Mouse (Mus musculus) C2C12 (cell line): ENCODE data around the gene Smurf1. TPM values are rescaled to one million over a fixed set of nuclear protein-coding genes. Genes with fewer than 3 reads are reported as not detected.

Source experiments
- H3K27me3 ChIP-seq: one replicate; pipeline ENCODE4 v1.6.1; 2011; ENCODE audit not compliant: control insufficient read depth, insufficient read depth, insufficient read length
- H3K36me3 ChIP-seq: one replicate; pipeline ENCODE4 v1.6.1; 2011; ENCODE audit not compliant: control insufficient read depth, insufficient read depth
- H3K4me3 ChIP-seq: one replicate; pipeline ENCODE4 v1.5.1; 2011; ENCODE audit warnings: mild to moderate bottlenecking, control low read depth; ENCODE audit not compliant: poor library complexity, insufficient read depth, severe bottlenecking
- H3K79me2 ChIP-seq: one replicate; pipeline ENCODE4 v1.6.1; 2011; ENCODE audit not compliant: control insufficient read depth, insufficient read depth
- H3K79me3 ChIP-seq: one replicate; pipeline ENCODE4 v1.6.1; 2011; ENCODE audit warnings: low read depth, control low read depth
- H3ac ChIP-seq: one replicate; pipeline ENCODE3; 2011; ENCODE audit warnings: low read depth; ENCODE audit not compliant: control insufficient read depth, insufficient read length
- CEBPB ChIP-seq: IDR thresholded peaks from one replicate; pipeline ENCODE4 v1.6.1; 2011; ENCODE audit warnings: low read depth, mild to moderate bottlenecking, control low read depth, moderate library complexity
- CTCF ChIP-seq: IDR thresholded peaks from one replicate; pipeline ENCODE4 v1.5.1; 2011; ENCODE audit not compliant: control insufficient read depth, insufficient read depth, insufficient read length
- FOSL1 ChIP-seq: IDR thresholded peaks from one replicate; pipeline ENCODE4 v1.8.0; 2011; ENCODE audit warnings: mild to moderate bottlenecking, low read length; ENCODE audit not compliant: poor library complexity, insufficient read depth, severe bottlenecking
- MAX ChIP-seq: IDR thresholded peaks from one replicate; pipeline ENCODE4 v1.6.1; 2011; ENCODE audit warnings: mild to moderate bottlenecking, control low read depth
- MYOD1 ChIP-seq: IDR thresholded peaks from one replicate; pipeline ENCODE4 v1.6.1; 2011; ENCODE audit warnings: low read depth; ENCODE audit not compliant: control insufficient read depth, insufficient read length
- MYOG ChIP-seq: IDR thresholded peaks from one replicate; pipeline ENCODE4 v1.6.1; 2011; ENCODE audit not compliant: control insufficient read depth, insufficient read length; ENCODE audit errors: extremely low read depth
- USF1 ChIP-seq: IDR thresholded peaks from one replicate; pipeline ENCODE4 v1.6.1; 2011; ENCODE audit warnings: low read depth, mild to moderate bottlenecking, control low read depth, moderate library complexity
- polyA plus RNA-seq: library from polyadenylated mRNA; unstranded; fragments of >200 nt; fragmentation: generic; extraction: Trizol; gene quantifications from one replicate; pipeline ENCODE4 v1.2.1, GENCODE M21; 2012; ENCODE audit warnings: missing spikeins

Gene Smurf1
- polyA plus RNA-seq, 1 experiment: 39.1 TPM

- H3K27me3 ChIP-seq: no peaks in the 10 kb centered on the region
- H3K36me3 ChIP-seq: no peaks in the 10 kb centered on the region
- peaks cover 100% of the 10 kb centered on the region for H3K79me2 ChIP-seq
- no peak overlapping the region for H3ac ChIP-seq
- TF ChIP-seq CEBPB (no peak), MAX (no peak), CTCF (no peak), MYOD1 (no peak), FOSL1 (no peak), USF1 (no peak), MYOG (no peak)
- no peak overlapping the region for H3K4me3 ChIP-seq
- peaks cover 100% of the 10 kb centered on the region for H3K79me3 ChIP-seq
Observed at GRCm38 (mm10) chr5:144946032-144946431, 19.6 kb downstream of the Smurf1 start.

DNA sequence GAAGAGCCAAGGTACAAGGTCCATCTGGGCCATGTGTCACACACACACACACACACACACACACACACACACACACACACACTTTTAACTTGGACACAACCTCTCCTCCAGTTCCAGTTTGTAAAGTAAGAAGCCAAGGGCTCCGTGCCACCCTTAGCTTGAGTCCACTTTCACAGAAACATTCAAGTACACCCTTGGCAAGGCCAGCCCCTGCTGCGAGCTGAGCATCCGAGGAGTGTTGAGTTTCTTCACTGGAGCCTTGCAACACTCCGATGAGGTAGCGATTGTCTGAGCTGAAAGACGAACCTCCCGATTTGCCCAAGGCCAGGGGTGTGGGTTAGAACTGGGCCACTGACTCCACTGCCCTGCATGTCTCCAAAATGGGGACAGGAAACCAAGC lies 20.7 kb downstream of the Smurf1 start:
- no peak overlapping the region for H3ac ChIP-seq
- TF ChIP-seq MYOD1: no peak
- TF ChIP-seq MYOG: no peak
- TF ChIP-seq USF1: no peak
- no peak for TF ChIP-seq CTCF
- TF ChIP-seq FOSL1: no peak
- no peaks in the 10 kb centered on the region for H3K36me3 ChIP-seq
- H3K4me3 ChIP-seq: no peak overlapping the region
- peaks cover 100% of the 10 kb centered on the region for H3K79me2 ChIP-seq
- peaks cover 100% of the 10 kb centered on the region for H3K79me3 ChIP-seq
- no peaks in the 10 kb centered on the region for H3K27me3 ChIP-seq

DNA sequence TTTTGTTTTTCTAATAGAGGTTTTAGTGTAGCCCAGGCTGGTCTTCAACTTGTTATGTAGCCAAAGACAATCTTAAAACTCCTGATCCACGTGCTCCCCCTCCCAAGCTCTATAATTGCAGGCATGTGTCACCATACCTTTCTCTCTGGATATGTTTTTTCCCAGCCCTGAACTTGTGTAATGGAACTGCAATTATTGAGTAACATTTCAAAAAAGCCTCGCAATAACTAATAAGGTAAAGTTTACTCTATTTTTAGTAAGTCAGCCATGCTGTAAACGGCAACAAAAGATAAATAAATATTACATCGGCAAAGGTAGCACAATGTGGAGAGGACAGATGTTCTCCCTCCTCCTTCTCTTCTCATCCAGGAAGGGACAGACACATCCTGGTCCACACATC lies 21.3 kb downstream of the Smurf1 start:
- Histone ChIP-seq H3K79me3 (peaks cover 100% of the 10 kb centered on the region), H3K36me3 (no peaks in the 10 kb centered on the region), H3K27me3 (no peaks in the 10 kb centered on the region), H3K79me2 (peaks cover 100% of the 10 kb centered on the region), H3ac (no peak overlapping the region), H3K4me3 (no peak overlapping the region)
- TF ChIP-seq MAX: no peak
- TF ChIP-seq CTCF: no peak
- no peak for TF ChIP-seq CEBPB
- no peak for TF ChIP-seq FOSL1
- TF ChIP-seq MYOG: no peak
- no peak for TF ChIP-seq USF1
- TF ChIP-seq MYOD1: no peak

- Histone ChIP-seq H3K4me3 (no peak overlapping the region), H3K79me3 (peaks cover 98% of the 10 kb centered on the region), H3K27me3 (no peaks in the 10 kb centered on the region), H3K79me2 (peaks cover 100% of the 10 kb centered on the region), H3K36me3 (no peaks in the 10 kb centered on the region), H3ac (no peak overlapping the region)
- no peak for TF ChIP-seq USF1
Observed at GRCm38 (mm10) chr5:144943346-144943745, 22.3 kb downstream of the Smurf1 start.

GRCm38 (mm10) chr5:144942431-144942830 lies 23.2 kb downstream of the Smurf1 start:
- TF ChIP-seq MYOD1: no peak
- Histone ChIP-seq H3K4me3 (no peak overlapping the region), H3K79me2 (peaks cover 100% of the 10 kb centered on the region), H3ac (no peak overlapping the region), H3K27me3 (no peaks in the 10 kb centered on the region), H3K36me3 (no peaks in the 10 kb centered on the region), H3K79me3 (peaks cover 98% of the 10 kb centered on the region)

GRCm38 (mm10) chr5:144940904-144941303 lies 24.7 kb downstream of the Smurf1 start:
- Histone ChIP-seq H3K79me3 (peaks cover 97% of the 10 kb centered on the region), H3K27me3 (no peaks in the 10 kb centered on the region), H3K79me2 (peaks cover 100% of the 10 kb centered on the region), H3K36me3 (no peaks in the 10 kb centered on the region), H3K4me3 (no peak overlapping the region), H3ac (no peak overlapping the region)
- TF ChIP-seq CEBPB: no peak
- no peak for TF ChIP-seq USF1
- no peak for TF ChIP-seq MYOD1
- no peak for TF ChIP-seq CTCF
- no peak for TF ChIP-seq FOSL1

DNA sequence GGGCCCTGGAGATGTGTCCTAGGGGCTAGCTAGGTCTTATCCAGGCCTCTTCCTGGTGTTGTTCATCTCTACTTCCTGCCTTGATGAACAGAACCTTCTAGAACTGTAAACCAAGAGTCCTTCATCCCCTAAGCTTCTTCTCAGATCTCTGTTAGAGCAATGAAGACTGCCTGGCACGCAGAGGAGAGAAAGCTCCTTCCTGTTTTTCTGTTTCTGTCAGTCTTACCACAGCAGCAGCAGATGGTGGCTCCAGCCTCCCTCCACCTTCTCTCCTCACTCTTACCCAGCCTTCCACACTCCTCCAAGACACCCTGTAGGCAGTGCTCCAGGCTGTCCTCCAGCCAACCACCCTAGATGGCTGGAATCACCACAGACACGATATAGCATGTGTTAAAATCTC lies 28.3 kb downstream of the Smurf1 start:
- H3K79me2 ChIP-seq: peaks cover 100% of the 10 kb centered on the region
- H3K27me3 ChIP-seq: no peaks in the 10 kb centered on the region
- H3K79me3 ChIP-seq: peaks cover 92% of the 10 kb centered on the region
- H3ac ChIP-seq: no peak overlapping the region
- no peak overlapping the region for H3K4me3 ChIP-seq
- no peaks in the 10 kb centered on the region for H3K36me3 ChIP-seq
- TF ChIP-seq MYOG (no peak), FOSL1 (no peak), MAX (no peak), MYOD1 (no peak), CTCF (no peak), CEBPB (no peak), USF1 (no peak)
